Mouse (Mus musculus) stomach, postnatal 0 days (tissue): Measurements from ENCODE around the gene Gm5129.

Source experiments
- CTCF ChIP-seq: IDR thresholded peaks from 2 replicates; pipeline ENCODE4 v1.5.1; 2016; ENCODE audit warnings: antibody characterized with exemption, low read depth, mild to moderate bottlenecking, moderate library complexity
- EP300 ChIP-seq: optimal IDR thresholded peaks from 2 replicates; pipeline ENCODE3; 2016; ENCODE audit warnings: antibody characterized with exemption

- no peak for TF ChIP-seq CTCF
- no peak for TF ChIP-seq EP300
Measured at GRCm38 (mm10) chr5:29738076-29738475, 2.3 kb upstream of the Gm5129 start.
